Mouse (Mus musculus) MEL (cell line): Measurements from ENCODE around the gene Gjd2. TPM values are rescaled to one million over a fixed set of nuclear protein-coding genes. Genes with fewer than 3 reads are reported as not detected.

Experiments
- DNase-seq: peaks from one replicate; pipeline ENCODE4 v3.0.0; 2011; ENCODE audit warnings: low read depth, low spot score
- H3K27ac ChIP-seq: 2 replicates; pipeline ENCODE4 v1.5.1; 2012; ENCODE audit warnings: low read depth, mild to moderate bottlenecking, control low read depth, low read length, moderate library complexity; ENCODE audit not compliant: control insufficient read depth
- H3K27me3 ChIP-seq, 2 experiments: fragments of 150-350 bp in 1 of 2; sonication (generic) in 1 of 2; 2 replicates each; pipeline ENCODE4 v1.6.1; 2012; ENCODE audit warnings: low read length in 2 of 2, mild to moderate bottlenecking in 2 of 2, improper control_type of control experiment in 1 of 2, moderate library complexity in 1 of 2; ENCODE audit not compliant: insufficient read depth in 2 of 2, control insufficient read depth in 1 of 2
- H3K36me3 ChIP-seq, 2 experiments: 2 replicates each; pipeline ENCODE4 v1.6.1; 2012 to 2014; ENCODE audit warnings: low read length in 2 of 2, improper control_type of control experiment in 1 of 2, inconsistent platforms in 1 of 2, mild to moderate bottlenecking in 1 of 2; ENCODE audit not compliant: insufficient read depth in 2 of 2, control insufficient read depth in 1 of 2
- H3K4me1 ChIP-seq, 2 experiments: fragments of 150-350 bp in 1 of 2; sonication (generic) in 1 of 2; 2 replicates each; pipeline ENCODE4 v1.6.1; 2012; ENCODE audit warnings: low read length in 2 of 2, improper control_type of control experiment in 1 of 2, mild to moderate bottlenecking in 1 of 2; ENCODE audit not compliant: insufficient read depth in 2 of 2, control insufficient read depth in 1 of 2
- H3K4me3 ChIP-seq, 2 experiments: fragments of 150-350 bp in 1 of 2; sonication (generic) in 1 of 2; 2 replicates each; pipeline ENCODE4 v1.5.1; 2012; ENCODE audit warnings: low read depth in 2 of 2, low read length in 2 of 2, mild to moderate bottlenecking in 2 of 2, moderate library complexity in 2 of 2, control low read depth in 1 of 2, improper control_type of control experiment in 1 of 2; ENCODE audit not compliant: control insufficient read depth in 1 of 2, insufficient read depth in 1 of 2
- H3K79me2 ChIP-seq: 2 replicates; pipeline ENCODE4 v1.6.1; 2012; ENCODE audit warnings: mild to moderate bottlenecking, low read length, moderate library complexity; ENCODE audit not compliant: control insufficient read depth, poor library complexity, insufficient read depth
- H3K9ac ChIP-seq: 2 replicates; pipeline ENCODE4 v1.6.1; 2012; ENCODE audit warnings: low read depth, mild to moderate bottlenecking, control low read depth, low read length, moderate library complexity; ENCODE audit not compliant: control insufficient read depth, poor library complexity, severe bottlenecking
- H3K9me3 ChIP-seq: fragments of 150-350 bp; sonication (generic); replicated peaks from 2 replicates; pipeline ENCODE4 v1.6.1; 2012; ENCODE audit warnings: mild to moderate bottlenecking, low read length, improper control_type of control experiment, moderate library complexity; ENCODE audit not compliant: insufficient read depth
- CHD1 ChIP-seq: IDR thresholded peaks from 2 replicates; pipeline ENCODE4 v1.6.1; 2012; ENCODE audit warnings: low read depth, mild to moderate bottlenecking, inconsistent platforms, low read length, improper control_type of control experiment
- CTCF ChIP-seq, 3 experiments: IDR thresholded peaks in 2 of 3; conservative IDR thresholded peaks in 1 of 3; 2 replicates each; pipeline ENCODE4 v1.5.1; 2011 to 2012; ENCODE audit warnings: low read length in 3 of 3, low read depth in 2 of 3, mild to moderate bottlenecking in 2 of 3, improper control_type of control experiment in 1 of 3, inconsistent platforms in 1 of 3, mixed read lengths in 1 of 3, moderate library complexity in 1 of 3; ENCODE audit not compliant: control insufficient read depth in 1 of 3, insufficient read depth in 1 of 3, poor library complexity in 1 of 3, severe bottlenecking in 1 of 3
- E2F4 ChIP-seq: IDR thresholded peaks from 2 replicates; pipeline ENCODE4 v1.6.1; 2011; ENCODE audit warnings: low read depth, low read length, improper control_type of control experiment, borderline replicate concordance
- ELF1 ChIP-seq: IDR thresholded peaks from 2 replicates; pipeline ENCODE4 v1.6.1; 2014; ENCODE audit warnings: low read depth, mild to moderate bottlenecking, inconsistent platforms, low read length, improper control_type of control experiment, moderate library complexity
- EP300 ChIP-seq, 2 experiments: IDR thresholded peaks; 2 replicates each; pipeline ENCODE4 v1.6.1; 2011; ENCODE audit warnings: improper control_type of control experiment in 2 of 2, low read length in 2 of 2, low read depth in 1 of 2, mild to moderate bottlenecking in 1 of 2
- ETS1 ChIP-seq: IDR thresholded peaks from 2 replicates; pipeline ENCODE4 v1.6.1; 2012; ENCODE audit warnings: low read depth, mild to moderate bottlenecking, inconsistent platforms, low read length, improper control_type of control experiment, moderate library complexity
- GABPA ChIP-seq: IDR thresholded peaks from 2 replicates; pipeline ENCODE4 v1.6.1; 2012; ENCODE audit warnings: low read depth, mild to moderate bottlenecking, inconsistent platforms, low read length, improper control_type of control experiment, moderate library complexity
- HCFC1 ChIP-seq: IDR thresholded peaks from 2 replicates; pipeline ENCODE4 v1.6.1; 2012; ENCODE audit warnings: low read depth, mild to moderate bottlenecking, inconsistent platforms, low read length, improper control_type of control experiment, moderate library complexity
- JUND ChIP-seq: IDR thresholded peaks from 2 replicates; pipeline ENCODE4 v1.6.1; 2011; ENCODE audit warnings: low read depth, mild to moderate bottlenecking, improper control_type of control experiment, low read length
- KAT2A ChIP-seq: conservative IDR thresholded peaks from 2 replicates; pipeline ENCODE4 v1.6.1; 2012; ENCODE audit warnings: low read depth, low read length, improper control_type of control experiment, inconsistent platforms
- MAX ChIP-seq: IDR thresholded peaks from 2 replicates; pipeline ENCODE4 v1.6.1; 2011; ENCODE audit warnings: low read length, improper control_type of control experiment
- MAZ ChIP-seq: IDR thresholded peaks from 2 replicates; pipeline ENCODE4 v1.6.1; 2012; ENCODE audit warnings: low read depth, mild to moderate bottlenecking, inconsistent platforms, low read length, improper control_type of control experiment
- MEF2A ChIP-seq: IDR thresholded peaks from 2 replicates; pipeline ENCODE4 v1.6.1; 2014; ENCODE audit warnings: low read depth, mild to moderate bottlenecking, inconsistent platforms, low read length, improper control_type of control experiment; ENCODE audit not compliant: poor library complexity, insufficient replicate concordance, severe bottlenecking; ENCODE audit errors: extremely low read depth
- MXI1 ChIP-seq: IDR thresholded peaks from 2 replicates; pipeline ENCODE4 v1.6.1; 2011; ENCODE audit warnings: mild to moderate bottlenecking, low read depth, low read length, improper control_type of control experiment
- MYB ChIP-seq: IDR thresholded peaks from 2 replicates; pipeline ENCODE4 v1.6.1; 2011; ENCODE audit warnings: mild to moderate bottlenecking, low read depth, low read length, improper control_type of control experiment
- POLR2AphosphoS2 ChIP-seq: IDR thresholded peaks from 2 replicates; pipeline ENCODE4 v1.6.1; 2011; ENCODE audit warnings: low read length, improper control_type of control experiment
- POLR2AphosphoS5 ChIP-seq: IDR thresholded peaks from 2 replicates; pipeline ENCODE4 v1.6.1; 2012; ENCODE audit warnings: low read depth, borderline replicate concordance, mild to moderate bottlenecking, inconsistent platforms, low read length, moderate library complexity, mixed read lengths
- RAD21 ChIP-seq: IDR thresholded peaks from 2 replicates; pipeline ENCODE4 v1.6.1; 2011; ENCODE audit warnings: mild to moderate bottlenecking, low read depth, low read length, improper control_type of control experiment
- SIN3A ChIP-seq: IDR thresholded peaks from 2 replicates; pipeline ENCODE4 v1.6.1; 2012; ENCODE audit warnings: low read length, improper control_type of control experiment, inconsistent platforms
- SMC3 ChIP-seq: IDR thresholded peaks from 2 replicates; pipeline ENCODE4 v1.6.1; 2011; ENCODE audit warnings: low read depth, low read length, improper control_type of control experiment
- TBP ChIP-seq: IDR thresholded peaks from 2 replicates; pipeline ENCODE4 v1.8.0; 2011; ENCODE audit warnings: low read depth, low read length, improper control_type of control experiment
- UBTF ChIP-seq: IDR thresholded peaks from 2 replicates; pipeline ENCODE4 v1.6.1; 2012; ENCODE audit warnings: low read depth, mild to moderate bottlenecking, inconsistent platforms, low read length, improper control_type of control experiment, moderate library complexity, borderline replicate concordance; ENCODE audit not compliant: insufficient read depth
- ZC3H11A ChIP-seq: IDR thresholded peaks from 2 replicates; pipeline ENCODE4 v1.6.1; 2012; ENCODE audit warnings: low read depth, mild to moderate bottlenecking, inconsistent platforms, low read length, improper control_type of control experiment
- ZKSCAN1 ChIP-seq: IDR thresholded peaks from 2 replicates; pipeline ENCODE4 v1.6.1; 2012; ENCODE audit warnings: low read depth, mild to moderate bottlenecking, inconsistent platforms, low read length, improper control_type of control experiment, moderate library complexity
- polyA plus RNA-seq, 2 experiments: library from polyadenylated mRNA; stranded (reverse) in 1 of 2; unstranded in 1 of 2; fragments of >175 nt in 1 of 2; fragments of >200 nt in 1 of 2; gene quantifications; 2 replicates each; pipeline versions ENCODE4 v1.2.1 to v1.2.4; 2012; ENCODE audit warnings: low replicate concordance in 2 of 2, low read depth in 1 of 2; ENCODE audit not compliant: insufficient read length in 2 of 2, insufficient read depth in 1 of 2, missing spikeins in 1 of 2
- total RNA-seq: library from RNA; depleted of rRNA; stranded (reverse); fragments of 300-350 nt; gene quantifications from 2 replicates; pipeline ENCODE4 v1.2.3, GENCODE M21; 2012

The Gjd2 gene
- total and polyA plus RNA-seq, 3 experiments, result not detected

DNA sequence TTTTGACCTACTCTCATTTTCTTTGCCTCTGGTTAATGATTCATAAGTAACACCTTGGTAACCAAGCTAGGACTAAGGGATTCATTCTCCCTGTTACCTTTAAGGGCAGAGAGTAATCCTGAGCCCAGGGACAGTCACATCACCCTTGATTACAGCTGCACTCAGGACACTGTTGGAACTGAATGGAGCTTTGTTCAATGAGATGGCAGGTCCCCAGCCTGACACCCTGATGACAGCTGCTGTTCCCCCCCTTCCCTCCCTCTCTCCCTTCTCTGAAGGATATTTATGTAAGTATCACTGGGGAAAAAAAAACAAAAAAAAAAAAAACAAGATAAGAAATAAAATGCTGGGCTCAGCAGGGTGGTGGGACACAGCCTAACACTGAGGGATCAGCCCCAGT is 16.5 kb downstream of the Gjd2 start:
- DNase-seq, result no peak
- Histone ChIP-seq H3K9ac (no peak overlapping the region), H3K36me3 (no peaks in the 10 kb centered on the region), H3K4me3 (no peak overlapping the region), H3K79me2 (no peaks in the 10 kb centered on the region), H3K4me1 (no peaks in the 10 kb centered on the region), H3K9me3 (no peaks in the 10 kb centered on the region), H3K27me3 (no peaks in the 10 kb centered on the region), H3K27ac (no peak overlapping the region)
- no peak for TF ChIP-seq UBTF
- no peak for TF ChIP-seq MXI1
- no peak for TF ChIP-seq MAX
- TF ChIP-seq KAT2A, result no peak
- no peak for TF ChIP-seq POLR2AphosphoS5
- no peak for TF ChIP-seq GABPA
- no peak for TF ChIP-seq HCFC1
- no peak for TF ChIP-seq MEF2A
- no peak for TF ChIP-seq ZC3H11A

DNA sequence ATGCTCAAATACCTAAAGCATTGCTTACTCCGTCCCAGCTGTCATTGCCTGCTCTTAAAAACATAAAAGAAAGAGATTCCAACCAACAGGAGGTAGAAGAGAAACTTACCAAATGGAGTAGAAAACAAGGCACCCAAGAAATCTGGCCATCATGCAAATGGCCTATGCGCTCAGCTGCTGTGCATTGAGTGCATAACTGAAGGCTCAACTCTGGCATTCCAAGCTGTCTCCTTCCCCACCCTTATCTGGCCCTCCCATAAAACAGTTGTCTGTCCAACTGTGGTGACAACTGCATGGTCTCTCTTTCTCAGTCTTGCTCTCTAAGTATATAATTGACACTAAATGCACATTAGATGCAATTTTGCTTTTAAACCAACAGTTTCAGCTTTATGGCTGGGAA is 28.5 kb downstream of the Gjd2 start:
- Histone ChIP-seq H3K9me3 (no peaks in the 10 kb centered on the region), H3K9ac (no peak overlapping the region), H3K4me1 (no peaks in the 10 kb centered on the region), H3K27ac (no peak overlapping the region), H3K27me3 (no peaks in the 10 kb centered on the region), H3K4me3 (no peak overlapping the region), H3K36me3 (no peaks in the 10 kb centered on the region), H3K79me2 (no peaks in the 10 kb centered on the region)
- no peak for TF ChIP-seq TBP
- no peak for TF ChIP-seq ETS1
- TF ChIP-seq ZKSCAN1, result no peak
- no peak for DNase-seq

- H3K27me3 ChIP-seq, result no peaks in the 10 kb centered on the region
- no peak overlapping the region for H3K27ac ChIP-seq
- H3K4me3 ChIP-seq, result no peak overlapping the region
- no peaks in the 10 kb centered on the region for H3K79me2 ChIP-seq
- no peaks in the 10 kb centered on the region for H3K9me3 ChIP-seq
- H3K4me1 ChIP-seq, result no peaks in the 10 kb centered on the region
- DNase-seq, result no peak
- TF ChIP-seq ELF1, result no peak
- TF ChIP-seq HCFC1, result no peak
- no peak for TF ChIP-seq ZC3H11A
- TF ChIP-seq ZKSCAN1, result no peak
- TF ChIP-seq CHD1, result no peak
- TF ChIP-seq EP300 (IDR thresholded peaks at IDR 0.05; ENCODE audit: low read depth in 1 of 2, low read length in 2 of 2), result no peak
- no peak for TF ChIP-seq RAD21
- TF ChIP-seq SIN3A, result no peak
- no peak for TF ChIP-seq POLR2AphosphoS5
- TF ChIP-seq SMC3, result no peak
- TF ChIP-seq E2F4, result no peak
- no peak for TF ChIP-seq GABPA
- TF ChIP-seq MAZ, result no peak
- TF ChIP-seq MYB, result no peak
- no peak for TF ChIP-seq UBTF
- TF ChIP-seq MAX, result no peak
- no peak for TF ChIP-seq JUND
- TF ChIP-seq CTCF (IDR thresholded peaks at IDR 0.05 in 2 of 3, conservative IDR thresholded peaks at IDR 0.05 in 1 of 3; ENCODE audit: control insufficient read depth in 1 of 3, insufficient read depth in 1 of 3, low read depth in 2 of 3, low read length in 3 of 3, poor library complexity in 1 of 3, severe bottlenecking in 1 of 3), result no peak
- TF ChIP-seq POLR2AphosphoS2, result no peak
- TF ChIP-seq, all 39 proteins: peak for 0
- Histone ChIP-seq H3K36me3 (no peaks in the 10 kb centered on the region), H3K9ac (no peak overlapping the region)
Observed at GRCm38 (mm10) chr2:113980664-113981063, 32.8 kb downstream of the Gjd2 start.
